Mouse (Mus musculus): Measurements from ENCODE around the gene Stk40. TPM values are rescaled to one million over a fixed set of nuclear protein-coding genes. Genes with fewer than 3 reads are reported as not detected.
"Not testable (repeated sequence)": the region's sequence is repeated elsewhere in the genome, so short reads cannot be mapped to it uniquely, and the experiment has no call there.

Stk40 gene
- polyA plus RNA-seq, 1 experiment, result not detected

GRCm38 (mm10) chr4:126077833-126078232 is 25.9 kb upstream of the Stk40 start:
- 76% methylated on average over 6 of the region's 6 CpGs for WGBS
- no peak overlapping the region for H3K4me3 ChIP-seq (ENCODE audit: insufficient read depth, low read depth, low read length)
- H3K27ac ChIP-seq (ENCODE audit: insufficient read depth, low read depth, low read length), result no peak overlapping the region
- TF ChIP-seq POLR2A (IDR thresholded peaks at IDR 0.05; ENCODE audit: insufficient read depth, low read depth, low read length) (no peak), CTCF (IDR thresholded peaks at IDR 0.05; ENCODE audit: insufficient read depth, low read depth, low read length) (no peak)
- peaks cover 3% of the 10 kb centered on the region for H3K4me1 ChIP-seq (ENCODE audit: control insufficient read depth, insufficient read depth, low read length)

DNA sequence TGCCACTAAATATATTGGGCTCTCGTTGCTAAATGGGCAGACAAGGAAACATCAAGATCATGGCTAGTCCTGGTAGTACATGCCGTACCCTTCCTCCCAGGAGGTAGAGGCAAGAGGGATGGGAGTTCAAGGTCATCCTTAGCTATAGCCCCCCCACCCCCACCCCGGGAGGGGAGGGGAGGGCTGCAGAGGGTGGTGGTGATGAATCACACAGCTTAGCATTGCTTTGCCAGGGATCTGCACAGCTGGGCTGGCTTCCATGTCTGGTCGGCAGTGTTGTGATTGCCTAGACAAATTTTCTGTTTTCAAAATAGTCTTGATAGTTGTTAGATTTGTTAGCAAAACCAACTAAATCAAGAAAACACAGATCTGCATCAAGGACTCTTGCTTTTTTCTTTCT is 24.5 kb upstream of the Stk40 start:
- H3K4me3 ChIP-seq (ENCODE audit: insufficient read depth, low read depth, low read length), result no peak overlapping the region
- H3K27ac ChIP-seq (ENCODE audit: insufficient read depth, low read depth, low read length), result no peak overlapping the region
- peaks cover 3% of the 10 kb centered on the region for H3K4me1 ChIP-seq (ENCODE audit: control insufficient read depth, insufficient read depth, low read length)
- WGBS, result 45% methylated on average over 4 of the region's 4 CpGs
- no peak for TF ChIP-seq POLR2A (IDR thresholded peaks at IDR 0.05; ENCODE audit: insufficient read depth, low read depth, low read length)
- no peak for TF ChIP-seq CTCF (IDR thresholded peaks at IDR 0.05; ENCODE audit: insufficient read depth, low read depth, low read length)

DNA sequence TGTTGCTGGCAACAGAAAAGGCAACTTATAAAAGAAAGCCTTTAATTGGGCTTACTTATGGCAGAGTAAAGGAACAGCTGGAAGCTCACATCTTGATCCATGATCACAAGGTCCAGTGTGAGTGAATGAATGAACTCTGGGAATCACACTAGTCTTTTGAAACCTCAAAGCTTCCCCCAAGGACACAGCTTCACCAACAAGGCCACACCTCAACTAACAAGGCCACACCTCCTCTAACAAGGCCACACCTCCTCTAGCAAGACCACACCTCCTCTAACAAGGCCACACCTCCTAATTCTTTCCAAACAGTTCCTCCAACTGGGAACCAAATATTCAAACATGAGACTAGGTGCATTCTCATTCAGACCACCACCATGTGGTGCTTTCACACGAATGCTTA is 22.2 kb upstream of the Stk40 start:
- H3K4me3 ChIP-seq (ENCODE audit: insufficient read depth, low read depth, low read length), result no peak overlapping the region
- WGBS, result 89% methylated on average over 1 of the region's 1 CpGs
- H3K4me1 ChIP-seq (ENCODE audit: control insufficient read depth, insufficient read depth, low read length), result peaks cover 5% of the 10 kb centered on the region
- H3K27ac ChIP-seq (ENCODE audit: insufficient read depth, low read depth, low read length), result no peak overlapping the region
- no peak for TF ChIP-seq POLR2A (IDR thresholded peaks at IDR 0.05; ENCODE audit: insufficient read depth, low read depth, low read length)
- TF ChIP-seq CTCF (IDR thresholded peaks at IDR 0.05; ENCODE audit: insufficient read depth, low read depth, low read length), result no peak

- Histone ChIP-seq H3K4me1 (ENCODE audit: control insufficient read depth, insufficient read depth, low read length) (peaks cover 5% of the 10 kb centered on the region), H3K4me3 (ENCODE audit: insufficient read depth, low read depth, low read length) (no peak overlapping the region), H3K27ac (ENCODE audit: insufficient read depth, low read depth, low read length) (no peak overlapping the region)
- 94% methylated on average over 9 of the region's 9 CpGs for WGBS
- TF ChIP-seq CTCF (IDR thresholded peaks at IDR 0.05; ENCODE audit: insufficient read depth, low read depth, low read length), result no peak
- TF ChIP-seq POLR2A (IDR thresholded peaks at IDR 0.05; ENCODE audit: insufficient read depth, low read depth, low read length), result no peak
Measured at GRCm38 (mm10) chr4:126083021-126083420, 20.7 kb upstream of the Stk40 start.

- TF ChIP-seq POLR2A (IDR thresholded peaks at IDR 0.05; ENCODE audit: insufficient read depth, low read depth, low read length), result no peak
- no peak for TF ChIP-seq CTCF (IDR thresholded peaks at IDR 0.05; ENCODE audit: insufficient read depth, low read depth, low read length)
- WGBS, result 73% methylated on average over 8 of the region's 8 CpGs
- Histone ChIP-seq H3K4me1 (ENCODE audit: control insufficient read depth, insufficient read depth, low read length) (0 out of 2 replicates have a peak, but pooled peaks cover 2% of the 10 kb centered on the region), H3K4me3 (ENCODE audit: insufficient read depth, low read depth, low read length) (no peak overlapping the region), H3K27ac (ENCODE audit: insufficient read depth, low read depth, low read length) (no peak overlapping the region)
Measured at GRCm38 (mm10) chr4:126084382-126084781, 19.4 kb upstream of the Stk40 start.

DNA sequence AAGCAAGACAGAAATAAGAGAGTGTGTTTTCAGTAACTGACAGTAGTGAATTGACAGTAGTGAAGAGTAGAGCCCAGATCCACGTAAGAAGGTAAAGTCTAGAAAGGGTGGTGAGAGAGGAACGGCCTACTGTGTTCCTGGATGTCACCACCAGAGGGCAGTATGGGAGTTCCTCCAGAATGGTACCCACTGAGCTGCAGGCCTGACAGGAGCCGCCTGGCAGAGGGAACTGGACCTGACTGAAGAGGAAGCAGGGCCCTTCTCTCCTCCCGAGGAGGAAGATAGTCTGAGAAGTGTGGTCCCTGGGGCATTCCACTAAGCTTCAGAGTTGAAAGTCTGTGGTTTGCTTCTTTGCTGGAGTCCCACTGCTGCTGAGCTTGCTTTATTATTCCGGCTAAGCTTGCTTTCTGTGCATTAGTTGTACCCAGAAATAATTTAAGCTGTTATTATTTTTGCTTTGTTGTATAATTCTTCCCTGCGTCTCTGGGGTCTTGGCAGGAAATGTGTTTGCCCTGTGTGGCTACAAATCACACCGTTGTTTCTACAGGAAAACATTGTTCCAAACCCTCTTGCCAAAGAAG is 17.7 kb upstream of the Stk40 start:
- Histone ChIP-seq H3K27ac (ENCODE audit: insufficient read depth, low read depth, low read length) (no peak overlapping the region), H3K4me1 (ENCODE audit: control insufficient read depth, insufficient read depth, low read length) (0 out of 2 replicates have a peak, but pooled peaks cover 2% of the 10 kb centered on the region), H3K4me3 (ENCODE audit: insufficient read depth, low read depth, low read length) (no peak overlapping the region)
- TF ChIP-seq POLR2A (IDR thresholded peaks at IDR 0.05; ENCODE audit: insufficient read depth, low read depth, low read length) (no peak), CTCF (IDR thresholded peaks at IDR 0.05; ENCODE audit: insufficient read depth, low read depth, low read length) (peak; percentile 60)
- WGBS, result 18% methylated on average over 7 of the region's 7 CpGs

DNA sequence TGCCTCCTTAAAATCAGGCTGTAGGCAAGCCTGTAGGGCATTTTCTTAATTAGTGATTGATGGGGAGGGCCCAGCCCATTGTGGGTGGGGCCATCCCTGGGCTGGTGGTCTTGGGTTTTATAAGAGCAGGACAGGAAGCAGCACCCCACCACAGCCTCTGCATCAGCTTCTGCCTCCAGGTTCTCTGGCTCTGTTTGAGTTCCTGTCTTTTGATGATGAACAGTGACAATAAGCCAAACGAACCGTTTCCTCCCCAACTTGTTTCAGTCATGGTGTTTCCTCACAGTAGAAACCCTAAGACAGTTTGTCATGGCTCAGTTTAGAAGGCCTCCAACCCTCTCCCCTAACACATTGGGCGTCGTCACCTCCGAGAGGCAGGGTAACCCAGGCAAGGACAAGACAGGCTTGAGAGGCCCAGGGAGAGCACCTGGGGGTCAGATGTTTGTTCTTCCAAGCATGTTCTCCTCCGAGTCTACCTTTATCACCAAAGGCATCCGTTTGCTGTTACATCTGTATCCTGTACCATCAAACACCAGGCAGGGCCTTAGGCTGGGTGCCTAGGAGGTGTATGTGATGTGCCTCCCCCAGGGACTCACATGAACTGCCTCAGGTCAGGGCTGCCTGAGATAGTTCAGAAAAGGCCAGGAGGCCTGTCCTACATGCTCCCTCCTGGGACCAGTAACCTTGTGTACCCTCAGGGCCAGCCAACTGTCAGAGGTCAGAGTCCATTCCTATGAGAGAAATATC is 13.5 kb upstream of the Stk40 start:
- Histone ChIP-seq H3K4me3 (ENCODE audit: insufficient read depth, low read depth, low read length) (no peak overlapping the region), H3K4me1 (ENCODE audit: control insufficient read depth, insufficient read depth, low read length) (0 out of 2 replicates have a peak, but pooled peaks cover 2% of the 10 kb centered on the region), H3K27ac (ENCODE audit: insufficient read depth, low read depth, low read length) (no peak overlapping the region)
- 83% methylated on average over 7 of the region's 7 CpGs for WGBS
- TF ChIP-seq POLR2A (IDR thresholded peaks at IDR 0.05; ENCODE audit: insufficient read depth, low read depth, low read length), result no peak
- no peak for TF ChIP-seq CTCF (IDR thresholded peaks at IDR 0.05; ENCODE audit: insufficient read depth, low read depth, low read length)

- TF ChIP-seq CTCF (IDR thresholded peaks at IDR 0.05; ENCODE audit: insufficient read depth, low read depth, low read length) (no peak), POLR2A (IDR thresholded peaks at IDR 0.05; ENCODE audit: insufficient read depth, low read depth, low read length) (no peak)
- H3K27ac ChIP-seq (ENCODE audit: insufficient read depth, low read depth, low read length), result no peak overlapping the region
- no peak overlapping the region for H3K4me3 ChIP-seq (ENCODE audit: insufficient read depth, low read depth, low read length)
- 87% methylated on average over 4 of the region's 4 CpGs for WGBS
- H3K4me1 ChIP-seq (ENCODE audit: control insufficient read depth, insufficient read depth, low read length), result 0 out of 2 replicates have a peak, but pooled peaks cover 2% of the 10 kb centered on the region
Measured at GRCm38 (mm10) chr4:126090848-126091124, 13.0 kb upstream of the Stk40 start.

DNA sequence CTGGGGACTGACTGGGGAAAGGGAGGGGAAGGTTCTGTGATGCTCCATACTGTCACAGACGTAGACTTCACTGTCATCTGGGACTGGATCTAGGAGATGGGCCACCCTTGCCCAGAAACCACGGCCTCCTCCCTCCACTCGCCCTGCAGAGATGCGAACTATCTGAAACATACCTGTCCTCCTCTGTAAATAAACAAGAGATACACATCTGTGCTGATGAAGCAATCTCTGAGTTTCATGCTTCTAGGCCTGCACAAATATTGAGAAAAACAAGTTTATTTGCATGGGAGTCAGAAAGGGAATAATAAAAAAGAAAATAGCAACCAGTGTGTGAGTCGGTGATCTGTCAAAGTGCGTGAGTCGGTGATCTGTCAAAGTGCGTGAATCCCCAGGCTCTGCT is 11.9 kb upstream of the Stk40 start:
- no peak overlapping the region for H3K4me3 ChIP-seq (ENCODE audit: insufficient read depth, low read depth, low read length)
- TF ChIP-seq POLR2A (IDR thresholded peaks at IDR 0.05; ENCODE audit: insufficient read depth, low read depth, low read length) (no peak), CTCF (IDR thresholded peaks at IDR 0.05; ENCODE audit: insufficient read depth, low read depth, low read length) (no peak)
- no peak overlapping the region for H3K27ac ChIP-seq (ENCODE audit: insufficient read depth, low read depth, low read length)
- no peaks in the 10 kb centered on the region for H3K4me1 ChIP-seq (ENCODE audit: control insufficient read depth, insufficient read depth, low read length)
- 85% methylated on average over 8 of the region's 8 CpGs for WGBS

GRCm38 (mm10) chr4:126095622-126096430 is 7.9 kb upstream of the Stk40 start:
- H3K4me1 ChIP-seq (ENCODE audit: control insufficient read depth, insufficient read depth, low read length), result peaks cover 20% of the 10 kb centered on the region
- H3K27ac ChIP-seq (ENCODE audit: insufficient read depth, low read depth, low read length); H3K4me3 ChIP-seq (ENCODE audit: insufficient read depth, low read depth, low read length): not testable (repeated sequence)
- WGBS, result 49% methylated on average over 14 of the region's 14 CpGs

All from olfactory bulb, adult 2 months (tissue).